Mouse (Mus musculus) heart, adult 8-10 months (tissue): ENCODE measurements at regions not wholly inside any gene's neighbourhood (a gene's known extent, or its start where the extent isn't known, plus 50 kb on each side); places are given as distances from the start of the nearest gene placed in this dataset.

Experiments
- DNase-seq: peaks from one replicate; pipeline ENCODE4 v3.0.0; 2022; ENCODE audit warnings: low spot score

- DNase-seq: no peak
Observed at GRCm38 (mm10) chr2:105528535-105528934, 129.4 kb upstream of the Rcn1 start.

DNA sequence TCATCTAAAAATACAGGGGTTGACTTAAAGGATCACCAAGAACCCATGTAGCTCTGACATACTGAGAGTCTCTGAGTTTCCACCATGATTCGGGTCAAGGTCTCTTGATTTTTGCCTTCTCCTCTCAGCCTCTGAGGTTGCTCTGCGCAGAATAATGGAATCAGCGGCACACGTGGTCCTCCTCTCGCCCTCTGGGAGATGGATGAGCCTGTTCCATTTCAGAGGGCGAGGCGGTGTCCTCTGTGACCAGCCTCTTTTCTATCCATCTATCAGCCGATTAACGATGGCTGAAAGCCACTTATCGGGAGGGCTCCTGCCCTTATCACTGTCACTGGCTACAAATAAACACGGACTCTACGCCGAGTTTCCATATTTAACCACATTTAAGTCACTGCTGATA, 124.6 kb upstream of the Pax6 start:
- DNase-seq: no peak

GRCm38 (mm10) chr2:105552092-105552491, 116.6 kb upstream of the Pax6 start:
- no peak for DNase-seq

DNA sequence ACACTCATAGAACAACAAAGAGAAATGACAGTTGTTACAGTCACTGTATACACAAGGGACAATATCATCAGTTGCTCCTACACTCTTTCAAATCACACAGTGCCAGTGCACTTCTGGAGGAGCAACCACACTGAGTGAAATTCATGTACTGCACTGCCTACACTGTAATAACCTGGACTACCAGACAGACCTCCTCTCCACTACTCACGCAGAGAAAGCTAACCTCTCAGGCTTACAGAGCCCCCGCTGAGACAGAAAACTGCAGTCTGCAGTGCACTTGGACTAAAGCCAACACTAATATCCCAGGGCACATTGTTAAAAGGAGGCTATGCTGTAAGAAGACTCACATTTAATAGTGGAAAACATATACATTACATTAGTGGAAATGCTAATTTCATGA, 81.9 kb upstream of the Pax6 start:
- no peak for DNase-seq

GRCm38 (mm10) chr2:105594131-105594530, 74.6 kb upstream of the Pax6 start:
- no peak for DNase-seq

- no peak for DNase-seq
Observed at GRCm38 (mm10) chr2:105604553-105605116, 64.1 kb upstream of the Pax6 start.

- no peak for DNase-seq
Observed at GRCm38 (mm10) chr2:105607969-105608538, 60.6 kb upstream of the Pax6 start.

GRCm38 (mm10) chr2:105608756-105609155, 59.9 kb upstream of the Pax6 start:
- DNase-seq: no peak

GRCm38 (mm10) chr2:105611014-105611413, 57.7 kb upstream of the Pax6 start:
- no peak for DNase-seq

DNA sequence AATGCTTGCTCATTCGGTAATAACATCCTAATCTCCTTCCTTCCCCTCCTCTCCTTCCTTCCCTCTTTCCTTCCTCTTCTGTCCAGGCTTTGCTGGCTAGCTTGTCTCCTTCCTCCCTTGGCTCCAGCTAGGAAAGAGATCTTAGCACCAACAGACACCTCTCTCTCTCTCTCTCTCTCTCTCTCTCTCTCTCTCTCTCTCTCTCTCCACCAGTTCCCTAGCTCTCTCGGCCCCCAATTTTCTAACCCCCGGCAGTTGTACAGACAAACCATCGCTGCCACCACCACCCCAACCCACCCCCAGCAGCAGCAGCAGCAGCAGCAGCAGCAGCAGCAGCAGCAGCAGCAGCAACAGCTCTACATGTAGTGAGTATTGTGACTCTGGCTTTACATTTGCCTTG, 57.0 kb upstream of the Pax6 start:
- no peak for DNase-seq

GRCm38 (mm10) chr2:105612051-105612664, 56.5 kb upstream of the Pax6 start:
- no peak for DNase-seq

- DNase-seq: no peak
Observed at GRCm38 (mm10) chr2:105612706-105613105, 56.0 kb upstream of the Pax6 start.

GRCm38 (mm10) chr2:105613243-105613642, 55.5 kb upstream of the Pax6 start:
- no peak for DNase-seq

DNA sequence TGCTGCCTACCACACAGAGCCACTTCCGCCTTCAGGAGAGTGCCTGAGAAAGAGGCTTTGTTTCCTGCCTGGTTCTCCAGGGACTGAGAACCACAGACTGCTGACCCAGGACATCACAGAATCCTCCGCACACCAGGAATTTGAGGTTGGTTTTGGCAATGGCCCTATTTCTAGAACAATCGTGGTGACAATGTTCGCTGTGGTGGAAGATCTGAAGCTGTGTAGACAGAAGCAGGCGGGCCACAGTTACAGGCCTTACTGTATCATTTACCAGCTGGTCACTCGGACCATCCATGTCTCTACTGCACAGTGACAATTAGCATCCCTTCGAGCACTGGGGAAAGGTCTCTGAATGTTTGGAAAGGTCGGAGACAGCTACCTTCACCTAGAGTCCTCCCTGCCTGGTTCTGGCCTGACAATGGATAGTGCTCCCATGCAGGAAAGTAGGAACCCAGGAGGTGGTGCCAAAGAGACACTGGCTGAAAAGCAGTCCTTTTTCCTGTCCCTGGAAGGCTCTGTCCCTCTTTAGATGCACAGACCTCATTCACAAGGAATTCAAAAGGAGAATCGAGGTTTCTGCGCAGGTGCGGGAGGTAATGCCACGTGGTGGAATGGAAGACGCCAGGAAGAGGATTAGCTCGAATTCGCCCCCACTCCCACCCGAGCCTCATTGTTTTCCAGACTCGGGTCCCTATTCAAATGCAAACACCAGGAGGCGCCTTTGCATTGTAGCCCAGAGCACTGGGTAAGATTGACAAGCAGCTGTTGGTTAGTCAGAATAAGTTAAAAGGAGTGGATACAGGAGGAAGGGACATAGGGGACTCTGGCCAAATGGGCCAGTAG, 52.6 kb upstream of the Pax6 start:
- DNase-seq: peak; percentile 13
